Mouse (Mus musculus) lung, embryonic 16.5 days (tissue): Measurements from ENCODE around the gene Atxn1. TPM values are rescaled to one million over a fixed set of nuclear protein-coding genes. Genes with fewer than 3 reads are reported as not detected.
A peak's percentile ranks its signal among the peaks of the same experiment; 100 is the strongest.

Experiments
- ATAC-seq: fragments of 200-750 bp; cut with Nextera tagmentation; 2 replicates; pipeline ENCODE4 v1.8.0; 2017; ENCODE audit warnings: low read depth, mild to moderate bottlenecking, moderate library complexity
- H3K27ac ChIP-seq: fragments of 300-500 bp; sonication (generic); 2 replicates; pipeline ENCODE4 v1.5.1; 2014; ENCODE audit warnings: mild to moderate bottlenecking, control low read depth, low read length
- H3K27me3 ChIP-seq: fragments of 300-500 bp; sonication (generic); 2 replicates; pipeline ENCODE4 v1.6.1; 2014; ENCODE audit warnings: low read depth, low read length, mixed read lengths; ENCODE audit not compliant: control insufficient read depth, insufficient read depth
- H3K36me3 ChIP-seq: fragments of 300-500 bp; sonication (generic); 2 replicates; pipeline ENCODE4 v1.6.1; 2014; ENCODE audit warnings: low read length; ENCODE audit not compliant: control insufficient read depth, insufficient read depth
- H3K4me1 ChIP-seq: fragments of 300-500 bp; sonication (generic); replicated peaks from 2 replicates; pipeline ENCODE4 v1.6.1; 2014; ENCODE audit warnings: low read length, mixed read lengths; ENCODE audit not compliant: control insufficient read depth, insufficient read depth
- H3K4me2 ChIP-seq: fragments of 300-500 bp; sonication (generic); 2 replicates; pipeline ENCODE4 v1.6.1; 2014; ENCODE audit warnings: low read depth, low read length, control low read depth
- H3K4me3 ChIP-seq: fragments of 300-500 bp; sonication (generic); 2 replicates; pipeline ENCODE4 v1.5.1; 2014; ENCODE audit warnings: mild to moderate bottlenecking, low read length, control low read depth
- H3K9ac ChIP-seq: fragments of 300-500 bp; sonication (generic); 2 replicates; pipeline ENCODE4 v1.6.1; 2014; ENCODE audit warnings: low read length, control low read depth
- H3K9me3 ChIP-seq: fragments of 300-500 bp; sonication (generic); 2 replicates; pipeline ENCODE4 v1.6.1; 2016; ENCODE audit warnings: low read length; ENCODE audit not compliant: control insufficient read depth
- WGBS: fragments of 180-500 bp; shearing (Covaris S2); extraction: QIAGEN DNeasy Blood & Tissue Kit; methylation state at CpG from one replicate; pipeline ENCODE4 v1.1.7; 2014; 5-methylcytosine and 5-hydroxymethylcytosine counted together
- polyA plus RNA-seq: library from polyadenylated mRNA; unstranded; fragments of >200 nt; fragmentation: Nextera tagmentation; extraction: Ambion mirVana; gene quantifications from 2 replicates; pipeline ENCODE4 v1.2.1, GENCODE M21; 2015

The Atxn1 gene
- polyA plus RNA-seq, 1 experiment from 2014 or later: 8.3 TPM

- Histone ChIP-seq H3K9ac (no peak overlapping the region), H3K27me3 (no peaks in the 10 kb centered on the region), H3K4me2 (no peak overlapping the region), H3K9me3 (no peaks in the 10 kb centered on the region), H3K27ac (no peak overlapping the region), H3K4me1 (peaks cover 8% of the 10 kb centered on the region; the same call in 1 of the 2 replicates), H3K36me3 (no peaks in the 10 kb centered on the region), H3K4me3 (no peak overlapping the region)
- 86% methylated on average over 3 of the region's 3 CpGs for WGBS
- ATAC-seq: no peak
Observed at GRCm38 (mm10) chr13:45914117-45914516, 50.7 kb downstream of the Atxn1 start.

GRCm38 (mm10) chr13:45911848-45912247 is 53.0 kb downstream of the Atxn1 start:
- Histone ChIP-seq H3K9me3 (no peaks in the 10 kb centered on the region), H3K9ac (no peak overlapping the region), H3K4me3 (no peak overlapping the region), H3K36me3 (no peaks in the 10 kb centered on the region), H3K27me3 (no peaks in the 10 kb centered on the region), H3K27ac (no peak overlapping the region), H3K4me2 (no peak overlapping the region), H3K4me1 (peaks cover 12% of the 10 kb centered on the region)
- no peak for ATAC-seq
- 68% methylated on average over 7 of the region's 7 CpGs for WGBS

- H3K4me2 ChIP-seq: no peak overlapping the region
- H3K36me3 ChIP-seq: no peaks in the 10 kb centered on the region
- ATAC-seq: no peak
- no peak overlapping the region for H3K9ac ChIP-seq
- no peaks in the 10 kb centered on the region for H3K27me3 ChIP-seq
- H3K4me3 ChIP-seq: no peak overlapping the region
- 78% methylated on average over 5 of the region's 5 CpGs for WGBS
- no peak overlapping the region for H3K27ac ChIP-seq
- no peaks in the 10 kb centered on the region for H3K9me3 ChIP-seq
- peaks cover 20% of the 10 kb centered on the region for H3K4me1 ChIP-seq
Observed at GRCm38 (mm10) chr13:45911069-45911468, 53.7 kb downstream of the Atxn1 start.

GRCm38 (mm10) chr13:45910348-45910747 is 54.5 kb downstream of the Atxn1 start:
- H3K4me2 ChIP-seq: no peak overlapping the region
- H3K9me3 ChIP-seq: no peaks in the 10 kb centered on the region
- no peaks in the 10 kb centered on the region for H3K36me3 ChIP-seq
- no peaks in the 10 kb centered on the region for H3K27me3 ChIP-seq
- peaks cover 20% of the 10 kb centered on the region for H3K4me1 ChIP-seq
- H3K27ac ChIP-seq: no peak overlapping the region
- no peak overlapping the region for H3K9ac ChIP-seq
- ATAC-seq: no peak
- no peak overlapping the region for H3K4me3 ChIP-seq
- 91% methylated on average over 7 of the region's 7 CpGs for WGBS

GRCm38 (mm10) chr13:45907181-45907691 is 57.6 kb downstream of the Atxn1 start:
- Histone ChIP-seq H3K4me3 (no peak overlapping the region), H3K4me2 (no peak overlapping the region), H3K36me3 (peaks cover 3% of the 10 kb centered on the region; the same call in 1 of the 2 replicates), H3K9ac (no peak overlapping the region), H3K27ac (no peak overlapping the region), H3K9me3 (no peaks in the 10 kb centered on the region), H3K4me1 (peaks cover 20% of the 10 kb centered on the region), H3K27me3 (no peaks in the 10 kb centered on the region)
- ATAC-seq: peak; percentile 66
- WGBS: 18% methylated on average over 6 of the region's 6 CpGs

DNA sequence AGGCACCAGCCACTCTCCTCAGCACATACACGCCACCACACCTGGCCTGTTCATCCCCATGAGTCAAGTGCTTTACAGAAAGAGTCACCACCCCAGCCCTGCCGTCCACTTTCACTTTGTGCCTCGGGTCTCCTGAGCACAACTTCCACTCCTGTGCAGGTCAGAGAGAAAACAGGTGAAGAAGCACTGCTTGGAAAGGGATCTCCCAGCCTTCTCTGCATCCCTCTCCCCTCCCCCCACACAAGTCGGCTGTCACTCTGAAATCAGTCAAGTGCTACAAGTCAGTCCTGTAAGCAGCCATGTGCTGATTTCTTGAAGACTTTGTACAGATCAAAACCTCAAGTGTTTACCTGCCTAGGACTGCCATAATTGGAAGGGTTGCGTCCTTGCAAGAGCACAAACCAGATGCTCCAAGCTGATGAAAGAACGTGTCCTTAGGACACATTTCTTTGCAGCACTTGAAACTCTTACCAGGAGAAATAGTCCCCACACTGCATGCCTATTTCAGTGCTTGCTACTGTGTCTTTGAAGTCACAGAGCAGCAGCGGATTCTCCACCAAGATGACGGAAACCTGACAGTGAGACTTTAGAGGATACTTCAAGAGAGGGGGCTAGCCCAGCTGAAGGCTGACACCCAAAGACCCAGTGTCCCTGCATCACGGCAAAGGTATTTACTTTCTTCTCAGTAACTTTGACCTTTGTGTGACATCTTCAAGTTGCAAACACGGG is 58.2 kb downstream of the Atxn1 start:
- Histone ChIP-seq H3K4me1 (peaks cover 20% of the 10 kb centered on the region), H3K9me3 (no peaks in the 10 kb centered on the region), H3K27ac (no peak overlapping the region), H3K9ac (no peak overlapping the region), H3K4me3 (no peak overlapping the region), H3K4me2 (peak overlapping the region; percentile 15; the same call in 1 of the 2 replicates), H3K27me3 (no peaks in the 10 kb centered on the region), H3K36me3 (peaks cover 3% of the 10 kb centered on the region; the same call in 1 of the 2 replicates)
- ATAC-seq: 0 out of 2 replicates have a peak, but pooled peaks have one; percentile 42
- WGBS: 32% methylated on average over 10 of the region's 10 CpGs

DNA sequence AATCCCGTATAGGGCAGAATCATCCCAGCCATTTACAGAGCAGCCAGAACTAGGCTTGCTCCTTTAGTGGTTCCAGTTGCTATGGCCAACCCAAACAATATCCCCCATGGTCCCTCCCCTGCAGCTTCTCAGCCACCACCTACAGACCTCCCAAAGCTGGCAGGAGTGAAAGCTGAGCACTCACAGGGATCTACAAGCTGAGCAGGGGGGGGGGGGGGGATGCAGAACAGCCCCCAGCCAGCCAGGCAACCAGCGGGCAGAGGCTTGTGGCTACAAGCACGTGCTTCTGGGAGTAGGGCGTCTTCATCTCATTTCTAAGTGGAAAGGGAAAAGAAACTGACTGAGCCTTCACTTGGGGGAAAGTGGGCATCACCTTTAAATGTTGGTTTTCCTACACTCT is 59.9 kb downstream of the Atxn1 start:
- no peaks in the 10 kb centered on the region for H3K9me3 ChIP-seq
- 44% methylated on average over 4 of the region's 4 CpGs for WGBS
- peaks cover 20% of the 10 kb centered on the region for H3K4me1 ChIP-seq
- H3K27ac ChIP-seq: no peak overlapping the region
- no peaks in the 10 kb centered on the region for H3K27me3 ChIP-seq
- H3K4me2 ChIP-seq: no peak overlapping the region
- no peak overlapping the region for H3K9ac ChIP-seq
- peak; percentile 34; the same call in 1 of the 2 replicates for ATAC-seq
- peaks cover 3% of the 10 kb centered on the region; the same call in 1 of the 2 replicates for H3K36me3 ChIP-seq
- no peak overlapping the region for H3K4me3 ChIP-seq

DNA sequence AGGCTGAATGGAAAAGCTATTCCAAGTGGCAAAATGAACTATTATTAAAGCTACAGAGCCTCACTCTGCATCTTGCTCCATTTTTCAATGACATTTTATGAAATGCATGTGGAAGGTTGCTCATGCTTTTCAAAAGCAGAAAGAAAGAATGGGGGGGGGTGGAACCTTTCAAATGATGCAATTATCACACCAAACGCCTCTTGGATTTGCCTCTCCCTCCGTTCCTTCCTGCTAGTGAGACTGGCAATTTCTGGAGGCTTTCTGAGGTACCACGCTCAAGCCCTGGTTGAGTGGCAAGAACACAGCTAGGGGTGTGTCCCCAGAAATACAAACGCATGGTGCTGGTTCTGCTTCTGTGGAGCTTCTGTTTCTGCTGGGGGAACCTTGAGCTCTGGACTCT is 60.4 kb downstream of the Atxn1 start:
- no peak overlapping the region for H3K27ac ChIP-seq
- H3K36me3 ChIP-seq: peaks cover 3% of the 10 kb centered on the region; the same call in 1 of the 2 replicates
- no peak overlapping the region for H3K9ac ChIP-seq
- no peaks in the 10 kb centered on the region for H3K9me3 ChIP-seq
- peaks cover 20% of the 10 kb centered on the region for H3K4me1 ChIP-seq
- no peak overlapping the region for H3K4me2 ChIP-seq
- no peak overlapping the region for H3K4me3 ChIP-seq
- WGBS: 62% methylated on average over 4 of the region's 4 CpGs
- H3K27me3 ChIP-seq: no peaks in the 10 kb centered on the region
- no peak for ATAC-seq

DNA sequence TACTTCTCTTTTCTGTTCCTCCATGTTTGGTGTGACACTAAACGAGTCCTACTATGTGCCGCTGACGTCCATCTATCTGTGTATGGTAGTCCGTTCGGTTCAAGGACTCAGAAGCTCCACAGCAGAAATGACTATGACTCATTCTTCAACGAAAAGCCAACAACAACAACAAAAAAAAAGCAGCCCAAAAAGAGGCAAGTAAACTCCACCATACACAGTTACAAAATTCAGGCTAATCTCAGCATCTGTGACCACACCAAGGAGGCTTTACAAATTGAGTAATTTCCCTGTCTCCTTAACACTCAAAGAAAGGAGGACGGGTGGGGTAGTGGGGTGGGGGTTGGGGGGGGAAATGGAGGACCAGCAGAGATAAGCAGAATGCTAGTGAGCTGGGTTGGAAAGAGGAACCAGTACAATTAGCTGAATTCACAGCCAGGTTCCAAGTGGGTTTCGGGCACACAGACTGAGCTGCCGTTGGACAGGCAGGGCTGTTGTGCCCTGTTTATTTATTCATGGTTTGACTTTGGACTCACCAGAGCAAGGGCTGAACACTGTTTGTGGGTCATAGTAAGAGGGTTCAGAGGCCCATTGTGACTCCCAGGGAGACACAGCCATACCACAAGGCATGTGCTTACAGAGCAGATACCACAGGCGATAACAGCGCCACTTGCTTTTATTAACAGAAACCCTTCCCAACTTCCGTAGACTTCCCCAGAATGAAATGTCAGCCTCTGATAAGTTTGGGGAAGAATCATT is 61.1 kb downstream of the Atxn1 start:
- no peaks in the 10 kb centered on the region for H3K27me3 ChIP-seq
- H3K9me3 ChIP-seq: no peaks in the 10 kb centered on the region
- H3K27ac ChIP-seq: 0 out of 2 replicates have a peak overlapping the region, but pooled peaks have one; percentile 4
- H3K4me1 ChIP-seq: peaks cover 20% of the 10 kb centered on the region
- WGBS: 63% methylated on average over 12 of the region's 12 CpGs
- H3K4me2 ChIP-seq: no peak overlapping the region
- H3K36me3 ChIP-seq: peaks cover 3% of the 10 kb centered on the region; the same call in 1 of the 2 replicates
- no peak for ATAC-seq
- no peak overlapping the region for H3K9ac ChIP-seq
- no peak overlapping the region for H3K4me3 ChIP-seq
